Mouse (Mus musculus) testis, adult 2 months (tissue): ENCODE data around the gene Kat8.

Experiments
- CTCF ChIP-seq: fragments of 200-500 bp; IDR thresholded peaks from 2 replicates; pipeline ENCODE4 v1.5.1; 2012; ENCODE audit warnings: low read depth, mild to moderate bottlenecking, inconsistent platforms, low read length, moderate library complexity; ENCODE audit not compliant: control insufficient read depth, insufficient read depth, insufficient replicate concordance
- POLR2A ChIP-seq: fragments of 200-500 bp; IDR thresholded peaks from 2 replicates; pipeline ENCODE4 v1.6.1; 2012; ENCODE audit warnings: low read depth, mild to moderate bottlenecking, inconsistent platforms, low read length, moderate library complexity; ENCODE audit not compliant: control insufficient read depth

- no peak for TF ChIP-seq CTCF
- TF ChIP-seq POLR2A = no peak
These were observed 36.3 kb upstream of the Kat8 start, which contains the start of gene Zfp646 for GRCm38 (mm10) chr7:127876041-127876466.
